ENCODE assay signal across 8 mouse cellular contexts in the genomic region with DNA sequence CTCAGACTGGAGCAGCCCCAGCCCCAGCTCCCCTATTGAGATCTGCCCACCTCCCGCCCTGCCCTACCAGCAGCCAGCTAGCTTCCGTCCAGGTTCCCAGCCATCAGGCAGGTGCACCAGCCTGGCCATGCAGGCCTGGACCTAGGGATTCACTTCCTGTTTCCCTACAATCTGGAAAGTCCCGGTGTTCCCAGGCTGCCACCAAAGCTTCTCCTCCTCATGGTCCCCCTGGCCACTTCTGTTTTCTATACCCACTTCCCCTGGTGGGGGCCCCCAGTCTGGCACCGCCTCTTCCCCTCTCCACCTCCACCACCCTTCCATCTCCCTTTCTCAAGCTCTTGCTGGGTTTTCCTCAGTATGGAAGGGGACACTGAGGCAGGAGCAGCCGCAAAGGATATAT. TPM values are rescaled to one million over a fixed set of nuclear protein-coding genes. Genes with fewer than 3 reads are reported as not detected.
DNase-seq lines count a peak whose midpoint lies in the region; ATAC-seq and TF ChIP-seq lines count a peak whose summit lies in the region.

TSS of gene Sbno2 (minus strand) at position 112 of the 400 bp plus-strand sequence.

- peak within 1 kb of the TSS; percentile 22 for H3K9ac ChIP-seq in liver, embryonic 13.5 days

- intact Hi-C loops in gastrocnemius, postnatal 36 days (cut with DNase I): no loop called here

- ATAC-seq in liver, embryonic 13.5 days (ENCODE audit: low read depth): no peak

- H3K4me1 ChIP-seq in lung, adult 2 months (ENCODE audit: control insufficient read depth, insufficient read depth, low read length): peaks cover 14% of the 10 kb centered on the region
- peaks cover 6% of the 10 kb centered on the region for H3K4me1 ChIP-seq in bone marrow, adult 2 months (ENCODE audit: control insufficient read depth, insufficient read depth, low read length)
- peaks cover 67% of the 10 kb centered on the region for H3K4me1 ChIP-seq in liver, embryonic 13.5 days (replicated peaks)

- TF ChIP-seq CTCF in lung, adult 2 months (IDR thresholded peaks at IDR 0.05; ENCODE audit: insufficient read depth, low read length): no peak
- TF ChIP-seq CTCF in bone marrow, adult 2 months (IDR thresholded peaks at IDR 0.05; ENCODE audit: control insufficient read depth, insufficient read depth, low read length): no peak

- peak within 1 kb of the TSS; percentile 8 for H3K4me2 ChIP-seq in liver, embryonic 13.5 days

- H3K27ac ChIP-seq in bone marrow, adult 2 months (ENCODE audit: control insufficient read depth, insufficient read depth, low read depth, low read length, poor library complexity): peak within 1 kb of the TSS; percentile 27
- peak within 1 kb of the TSS; percentile 88 for H3K27ac ChIP-seq in liver, embryonic 13.5 days

- WGBS in lung, adult 2 months: 61% methylated on average over 5 of the region's 5 CpGs
- 22% methylated on average over 5 of the region's 5 CpGs for WGBS in bone marrow, adult 2 months
- WGBS in liver, embryonic 13.5 days (ENCODE audit: insufficient replicate concordance): 65% methylated on average over 5 of the region's 5 CpGs

- TF ChIP-seq POLR2A in lung, adult 2 months (IDR thresholded peaks at IDR 0.05; ENCODE audit: borderline replicate concordance, extremely low read depth, low read depth, low read length): no peak
- no peak for TF ChIP-seq POLR2A in bone marrow, adult 2 months (IDR thresholded peaks at IDR 0.05; ENCODE audit: borderline replicate concordance, control insufficient read depth, low read depth, low read length)

- no peaks in the 10 kb centered on the region for H3K27me3 ChIP-seq in liver, embryonic 13.5 days

- no peaks in the 10 kb centered on the region for H3K36me3 ChIP-seq in liver, embryonic 13.5 days

- H3K4me3 ChIP-seq in lung, adult 2 months (replicated peaks; ENCODE audit: extremely low read depth, low read depth, low read length): no peak within 1 kb of the TSS
- H3K4me3 ChIP-seq in bone marrow, adult 2 months (replicated peaks; ENCODE audit: control insufficient read depth, low read depth, low read length): peak within 1 kb of the TSS; percentile 44
- H3K4me3 ChIP-seq in liver, embryonic 13.5 days (replicated peaks): no peak within 1 kb of the TSS

- no peaks in the 10 kb centered on the region for H3K9me3 ChIP-seq in liver, embryonic 13.5 days (replicated peaks)

- no peak for DNase-seq in lung, adult 2 months
- DNase-seq in lung, postnatal 25 days (ENCODE audit: low spot score): no peak
- no peak for DNase-seq in heart, postnatal 4 days
- DNase-seq in liver, embryonic 13.5 days: no peak
- DNase-seq in spleen, postnatal 36 days (ENCODE audit: low spot score in 2 of 2): peak; percentile 64 to 68
- DNase-seq in ovary, postnatal 10 days (ENCODE audit: low spot score): no peak
- DNase-seq in gastrocnemius, postnatal 36 days: no peak

RNA-seq across cellular contexts. Expression of gene Sbno2, which starts in this region (rescaled TPM):
- 83.7 and 85.8 TPM in 2 replicates for polyA plus RNA-seq in lung, adult 2 months (2012; rRNA removed)
- 37.6 and 83.8 TPM in 2 replicates for polyA plus RNA-seq in bone marrow, adult 2 months (2011; ENCODE audit: insufficient read depth, insufficient read length, low replicate concordance, missing spikeins)
- 10 to 100 TPM; 19.0 to 19.4 TPM for total RNA-seq in heart, postnatal 4 days (2021)
- 9.2 and 9.9 TPM in 2 replicates for polyA plus RNA-seq in liver, embryonic 13.5 days (2015; fragmentation: Nextera tagmentation; extraction: Ambion mirVana)
- 1 to 10 TPM; 4.5 to 7.3 TPM for total RNA-seq in gastrocnemius, postnatal 36 days (2021)

Comparison
In these comparisons a context has a peak if more than half of its experiments do, and no peak if none do; other contexts are left out.
1. DNase-seq: peak in spleen, postnatal 36 days (2 of 2); none in lung, adult 2 months (single experiment), lung, postnatal 25 days (single experiment), heart, postnatal 4 days (single experiment), liver, embryonic 13.5 days (single experiment), ovary, postnatal 10 days (single experiment) and gastrocnemius, postnatal 36 days (0 of 2).